In the genomic region with DNA sequence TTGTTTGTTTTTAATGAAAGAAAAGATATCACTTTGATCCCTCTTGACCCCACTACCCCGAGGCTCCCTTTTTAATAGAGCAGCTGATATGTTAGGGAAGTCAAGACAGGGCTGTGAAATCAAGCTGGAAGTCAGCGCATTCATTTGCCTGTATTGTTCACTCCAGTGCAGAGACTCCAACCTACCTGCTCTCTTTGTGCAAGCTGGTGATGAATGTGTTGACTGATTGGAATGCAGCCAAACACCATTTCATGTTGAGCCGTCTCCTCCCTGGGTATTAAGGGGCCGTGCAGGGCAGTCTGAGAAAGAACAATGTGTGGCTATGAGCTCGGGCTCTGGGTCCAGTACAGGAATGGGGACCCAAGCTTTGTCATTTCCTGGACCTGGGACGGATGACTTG, we compare ENCODE assay signal across 14 mouse cellular contexts.
DNase-seq lines count a peak whose midpoint lies in the region; ATAC-seq and TF ChIP-seq lines count a peak whose summit lies in the region.
"Had no signal": no experiment of that assay in that cellular context is flagged by ENCODE, and none has a peak within 500 bp of the region (broad histone marks: within the 10 kb centered on the region; RNA-seq: fewer than 3 reads in every experiment).

No protein-coding gene starts in this region.

- H3K9me3 ChIP-seq in lung, postnatal 0 days (ENCODE audit: low read length) = no peaks in the 10 kb centered on the region
- no peaks in the 10 kb centered on the region for H3K9me3 ChIP-seq in forebrain, embryonic 14.5 days (replicated peaks; ENCODE audit: control insufficient read depth, low read length)
- H3K9me3 ChIP-seq in midbrain, embryonic 10.5 days (replicated peaks) = no peaks in the 10 kb centered on the region
- no peaks in the 10 kb centered on the region for H3K9me3 ChIP-seq in stomach, embryonic 15.5 days
- H3K9me3 ChIP-seq: heart, embryonic 15.5 days had no signal

- no peaks in the 10 kb centered on the region for H3K27me3 ChIP-seq in lung, postnatal 0 days (replicated peaks; ENCODE audit: insufficient read depth, low read length)
- no peaks in the 10 kb centered on the region for H3K27me3 ChIP-seq in forebrain, embryonic 14.5 days (replicated peaks; ENCODE audit: control insufficient read depth, insufficient read depth, low read length)
- H3K27me3 ChIP-seq in midbrain, embryonic 10.5 days (ENCODE audit: low read depth, poor library complexity, severe bottlenecking) = no peaks in the 10 kb centered on the region
- H3K27me3 ChIP-seq in stomach, embryonic 15.5 days (replicated peaks) = no peaks in the 10 kb centered on the region
- H3K27me3 ChIP-seq: CH12.LX; heart, embryonic 15.5 days had no signal

- no peak for TF ChIP-seq EP300 in lung, postnatal 0 days (IDR thresholded peaks at IDR 0.05)

- H3K4me2 ChIP-seq in lung, postnatal 0 days (replicated peaks; ENCODE audit: low read depth, low read length) = no peak overlapping the region
- H3K4me2 ChIP-seq in forebrain, embryonic 14.5 days (ENCODE audit: low read length) = no peak overlapping the region
- no peak overlapping the region for H3K4me2 ChIP-seq in stomach, embryonic 15.5 days
- H3K4me2 ChIP-seq: heart, embryonic 15.5 days had no signal

- H3K4me3 ChIP-seq in lung, postnatal 0 days (ENCODE audit: low read depth, low read length) = no peak overlapping the region
- no peak overlapping the region for H3K4me3 ChIP-seq in lung, adult 2 months (replicated peaks; ENCODE audit: extremely low read depth, low read depth, low read length)
- no peak overlapping the region for H3K4me3 ChIP-seq in forebrain, embryonic 14.5 days (ENCODE audit: low read depth, low read length)
- no peak overlapping the region for H3K4me3 ChIP-seq in midbrain, embryonic 10.5 days
- no peak overlapping the region for H3K4me3 ChIP-seq in stomach, embryonic 15.5 days (replicated peaks)
- H3K4me3 ChIP-seq: gastrocnemius, adult 2 months; heart, embryonic 15.5 days had no signal

- 25% methylated on average over 6 of the region's 6 CpGs for WGBS in lung, postnatal 0 days
- WGBS in lung, adult 2 months = 33% methylated on average over 6 of the region's 6 CpGs
- WGBS in forebrain, embryonic 14.5 days = 21% methylated on average over 6 of the region's 6 CpGs
- WGBS in midbrain, embryonic 10.5 days = 73% methylated on average over 6 of the region's 6 CpGs
- 46% methylated on average over 6 of the region's 6 CpGs for WGBS in stomach, embryonic 15.5 days

- no peaks in the 10 kb centered on the region for H3K36me3 ChIP-seq in lung, postnatal 0 days (ENCODE audit: insufficient read depth, low read length)
- no peaks in the 10 kb centered on the region for H3K36me3 ChIP-seq in forebrain, embryonic 14.5 days (ENCODE audit: control insufficient read depth, insufficient read depth, low read length)
- no peaks in the 10 kb centered on the region for H3K36me3 ChIP-seq in midbrain, embryonic 10.5 days
- H3K36me3 ChIP-seq in stomach, embryonic 15.5 days = no peaks in the 10 kb centered on the region
- H3K36me3 ChIP-seq: heart, embryonic 15.5 days had no signal

- no peak overlapping the region for H3K9ac ChIP-seq in lung, postnatal 0 days (replicated peaks; ENCODE audit: low read depth)
- H3K9ac ChIP-seq in forebrain, embryonic 14.5 days (ENCODE audit: low read length) = no peak overlapping the region
- H3K9ac ChIP-seq in stomach, embryonic 15.5 days = no peak overlapping the region
- H3K9ac ChIP-seq: heart, embryonic 15.5 days had no signal

- TF ChIP-seq POLR2A in lung, adult 2 months (IDR thresholded peaks at IDR 0.05; ENCODE audit: borderline replicate concordance, extremely low read depth, low read depth, low read length) = no peak

- peak; percentile 48; the same call in 1 of the 2 replicates for ATAC-seq in lung, postnatal 0 days
- peak; percentile 69; the same call in 1 of the 2 replicates for ATAC-seq in forebrain, embryonic 14.5 days
- ATAC-seq in stomach, embryonic 15.5 days (ENCODE audit: insufficient read depth, low FRiP score, low read depth) = peak; percentile 80

- H3K27ac ChIP-seq in lung, postnatal 0 days (ENCODE audit: low read length) = no peak overlapping the region
- no peak overlapping the region for H3K27ac ChIP-seq in forebrain, embryonic 14.5 days (ENCODE audit: low read depth, low read length)
- 0 out of 2 replicates have a peak overlapping the region, but pooled peaks have one; percentile 38 for H3K27ac ChIP-seq in midbrain, embryonic 10.5 days (replicated peaks)
- H3K27ac ChIP-seq in stomach, embryonic 15.5 days = no peak overlapping the region
- H3K27ac ChIP-seq: gastrocnemius, adult 2 months; heart, embryonic 15.5 days had no signal

- no peak for TF ChIP-seq CTCF in lung, postnatal 0 days (IDR thresholded peaks at IDR 0.05)
- TF ChIP-seq CTCF in lung, adult 2 months (IDR thresholded peaks at IDR 0.05; ENCODE audit: insufficient read depth, low read length) = no peak

- peak; percentile 70 for DNase-seq in lung, postnatal 0 days (ENCODE audit: low spot score)
- DNase-seq in lung, adult 2 months = no peak
- peak; percentile 41 for DNase-seq in forebrain, embryonic 14.5 days (ENCODE audit: low spot score)
- DNase-seq in midbrain, embryonic 10.5 days (ENCODE audit: low spot score) = no peak
- no peak for DNase-seq in spleen, adult 12 weeks (ENCODE audit: low spot score)
- no peak for DNase-seq in gastrocnemius, postnatal 10 days
- no peak for DNase-seq in layer of hippocampus, postnatal 10 days (ENCODE audit: low spot score in 2 of 2)
- DNase-seq: adrenal gland, postnatal 10 days; gastrocnemius, adult 2 months; kidney, adult 2 months; spleen, adult 18-20 months had no signal

- H3K4me1 ChIP-seq in lung, postnatal 0 days (ENCODE audit: insufficient read depth, low read depth, low read length) = no peaks in the 10 kb centered on the region
- H3K4me1 ChIP-seq in lung, adult 2 months (ENCODE audit: control insufficient read depth, insufficient read depth, low read length) = no peaks in the 10 kb centered on the region
- no peaks in the 10 kb centered on the region; the same call in 1 of the 2 replicates for H3K4me1 ChIP-seq in forebrain, embryonic 14.5 days (ENCODE audit: control insufficient read depth, insufficient read depth, low read length)
- H3K4me1 ChIP-seq in midbrain, embryonic 10.5 days = peaks cover 19% of the 10 kb centered on the region
- H3K4me1 ChIP-seq in stomach, embryonic 15.5 days = no peaks in the 10 kb centered on the region

Comparison
In these comparisons a context has a peak if more than half of its experiments do, and no peak if none do; other contexts are left out.
1. DNase-seq: peak in lung, postnatal 0 days (single experiment) and forebrain, embryonic 14.5 days (single experiment); none in lung, adult 2 months (single experiment), midbrain, embryonic 10.5 days (single experiment), spleen, adult 12 weeks (single experiment), gastrocnemius, postnatal 10 days (single experiment) and layer of hippocampus, postnatal 10 days (0 of 2).
2. Peak in every context shown above with its lines, with median percentiles within 50 percentile points of each other: ATAC-seq.